Mouse (Mus musculus): ENCODE data around the gene Adcy7. TPM values are rescaled to one million over a fixed set of nuclear protein-coding genes. Genes with fewer than 3 reads are reported as not detected.

Adcy7 gene
- 0.89 TPM for polyA plus RNA-seq (2014; fragmentation: Illumina TruSeq; extraction: RNeasy Lipid Tissue Mini Kit (QIAGEN cat#74804); ENCODE audit: low read depth, low replicate concordance)

DNA sequence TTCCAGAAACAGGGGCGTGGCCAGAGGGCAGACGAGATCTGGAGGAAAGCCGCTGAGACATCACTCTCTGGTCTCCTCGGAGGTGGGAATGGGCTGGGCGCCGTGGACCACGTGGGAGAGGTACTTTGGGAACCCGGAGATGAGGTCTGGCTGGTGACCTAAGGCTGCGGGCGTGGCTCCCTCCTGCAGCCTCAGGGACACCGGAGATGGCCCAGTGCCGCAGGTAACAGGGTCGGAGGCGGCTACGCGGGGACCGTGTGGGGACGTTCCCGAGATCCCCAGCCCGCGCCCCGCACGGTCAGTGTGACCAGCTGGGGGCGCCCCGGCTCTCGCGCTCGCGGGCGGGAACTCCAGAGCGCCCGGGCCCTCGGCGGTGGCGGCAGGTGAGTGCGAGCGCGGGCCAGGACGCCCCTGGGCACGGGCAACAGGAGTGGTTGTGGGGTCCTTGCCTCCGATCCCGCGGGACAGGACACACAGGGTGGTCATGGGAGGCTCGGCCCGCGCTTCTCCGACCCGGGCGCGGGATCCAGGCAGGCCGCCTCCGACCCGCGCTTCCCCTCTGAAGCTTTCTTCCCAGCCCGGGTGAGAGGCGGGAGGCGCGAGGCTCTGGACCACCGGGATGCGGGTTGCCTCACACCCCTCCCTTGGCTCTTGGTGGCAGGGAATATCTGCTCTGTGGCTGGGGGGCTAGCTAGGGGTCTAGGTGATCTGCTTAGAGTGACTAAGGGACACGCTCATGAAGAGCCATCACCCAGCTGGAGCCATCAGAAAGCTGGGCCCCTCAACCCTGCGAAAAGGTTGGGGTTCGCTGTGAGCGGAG, at the start of gene Adcy7:
TSS of gene Adcy7 (plus strand) at position 173 of the 820 bp plus-strand sequence.

DNA sequence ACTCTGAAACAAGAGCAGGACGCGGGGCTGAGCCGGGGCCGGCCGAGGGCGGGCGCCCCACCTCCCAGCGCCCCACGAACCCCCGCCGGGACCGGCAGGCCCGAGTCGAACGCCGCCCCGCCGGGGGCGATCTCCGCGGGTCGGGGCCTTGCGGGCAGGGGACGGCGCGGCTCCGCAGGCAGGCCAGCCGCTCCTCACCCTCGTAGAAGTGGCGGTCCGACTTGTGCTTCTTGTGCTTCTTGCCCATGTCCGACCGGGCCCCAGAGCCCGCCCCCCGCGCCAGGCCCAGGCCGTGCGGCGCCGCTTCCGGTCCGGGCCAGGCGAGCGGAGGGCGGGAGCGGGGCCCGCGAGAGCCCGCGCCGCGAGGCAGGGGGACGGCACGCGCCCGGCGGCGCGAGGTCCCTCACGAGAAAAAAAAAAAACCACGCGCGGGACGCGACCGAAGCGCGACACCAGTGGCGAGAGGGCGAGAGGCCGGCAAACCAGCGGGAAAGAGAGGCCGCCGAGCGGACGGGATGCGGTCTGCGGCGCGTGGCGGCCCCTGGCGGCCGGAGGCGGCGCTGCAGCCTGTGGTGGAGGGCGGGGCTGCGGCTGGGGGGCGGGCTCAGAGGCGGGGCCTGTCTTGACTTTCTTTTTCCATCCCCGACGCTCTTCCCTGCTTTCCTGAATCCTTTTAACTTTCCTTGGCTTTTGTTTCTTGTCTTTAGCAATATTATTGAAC, 89.7 kb downstream of the Adcy7 start, which contains the start of gene Brd7:
TSS of gene Brd7 (minus strand) at position 487 of the 721 bp plus-strand sequence.

Other genes with a start within 250 kb of the Adcy7 start
- 110 TPM for gene Cnep1r1, start 153.6 kb upstream of the Adcy7 start, polyA plus RNA-seq (2014; fragmentation: Illumina TruSeq; extraction: RNeasy Lipid Tissue Mini Kit (QIAGEN cat#74804); ENCODE audit: low read depth, low replicate concordance)
- 29.8 TPM for gene Heatr3, start 134.5 kb upstream of the Adcy7 start, polyA plus RNA-seq (2014; fragmentation: Illumina TruSeq; extraction: RNeasy Lipid Tissue Mini Kit (QIAGEN cat#74804); ENCODE audit: low read depth, low replicate concordance)
- 63.7 TPM for gene Tent4b, start 73.2 kb upstream of the Adcy7 start, polyA plus RNA-seq (2014; fragmentation: Illumina TruSeq; extraction: RNeasy Lipid Tissue Mini Kit (QIAGEN cat#74804); ENCODE audit: low read depth, low replicate concordance)
- 46.8 TPM for gene Brd7, start 89.8 kb downstream of the Adcy7 start, polyA plus RNA-seq (2014; fragmentation: Illumina TruSeq; extraction: RNeasy Lipid Tissue Mini Kit (QIAGEN cat#74804); ENCODE audit: low read depth, low replicate concordance)
- gene Nkd1, start 249.0 kb downstream of the Adcy7 start, polyA plus RNA-seq (2014; fragmentation: Illumina TruSeq; extraction: RNeasy Lipid Tissue Mini Kit (QIAGEN cat#74804); ENCODE audit: low read depth, low replicate concordance): 0.28 TPM